Mouse (Mus musculus): Measurements from ENCODE around the gene Nrl. TPM values are rescaled to one million over a fixed set of nuclear protein-coding genes. Genes with fewer than 3 reads are reported as not detected.
A peak's percentile ranks its signal among the peaks of the same experiment; 100 is the strongest.

The Nrl gene
- polyA plus RNA-seq, 1 experiment from 2014 or later, result not detected

GRCm38 (mm10) chr14:55559799-55560201 is 35.0 kb upstream of the Nrl start, which contains the start of gene Dcaf11:
Gene Dcaf11, plus strand, starts transcription at chr14:55560006.
- no peaks in the 10 kb centered on the region for H3K9me3 ChIP-seq (ENCODE audit: control insufficient read depth, low read depth, low read length)
- peaks cover 20% of the 10 kb centered on the region for H3K4me1 ChIP-seq (ENCODE audit: control insufficient read depth, insufficient read depth, low read length)
- WGBS, result under 1% methylated on average over 27 of the region's 27 CpGs
- H3K4me2 ChIP-seq (replicated peaks; ENCODE audit: low read depth, low read length), result peak within 1 kb of the TSS; percentile 78
- H3K36me3 ChIP-seq (ENCODE audit: control insufficient read depth, insufficient read depth, low read length), result peaks cover 10% of the 10 kb centered on the region
- peak; percentile 80 for ATAC-seq (ENCODE audit: insufficient number of reproducible peaks, insufficient read depth, low FRiP score, low read depth)
- no peaks in the 10 kb centered on the region for H3K27me3 ChIP-seq (ENCODE audit: control insufficient read depth, insufficient read depth, low read length)
- peak within 1 kb of the TSS; percentile 70 for H3K4me3 ChIP-seq (ENCODE audit: low read depth, low read length)
- H3K27ac ChIP-seq (ENCODE audit: low read length), result peak within 1 kb of the TSS; percentile 99
- peak within 1 kb of the TSS; percentile 49 for H3K9ac ChIP-seq (replicated peaks; ENCODE audit: low read depth, low read length)

- peak overlapping the region; percentile 49; the same call in 1 of the 2 replicates for H3K9ac ChIP-seq (replicated peaks; ENCODE audit: low read depth, low read length)
- H3K4me3 ChIP-seq (ENCODE audit: low read depth, low read length), result peak overlapping the region; percentile 70
Observed at GRCm38 (mm10) chr14:55558740-55559448, 34.1 kb upstream of the Nrl start.

GRCm38 (mm10) chr14:55557587-55557986 is 32.8 kb upstream of the Nrl start:
- peak overlapping the region; percentile 52; the same call in 1 of the 2 replicates for H3K27ac ChIP-seq (ENCODE audit: low read length)
- H3K36me3 ChIP-seq (ENCODE audit: control insufficient read depth, insufficient read depth, low read length), result no peaks in the 10 kb centered on the region
- no peak overlapping the region for H3K9ac ChIP-seq (replicated peaks; ENCODE audit: low read depth, low read length)
- ATAC-seq (ENCODE audit: insufficient number of reproducible peaks, insufficient read depth, low FRiP score, low read depth), result no peak
- peaks cover 20% of the 10 kb centered on the region for H3K4me1 ChIP-seq (ENCODE audit: control insufficient read depth, insufficient read depth, low read length)
- H3K9me3 ChIP-seq (ENCODE audit: control insufficient read depth, low read depth, low read length), result no peaks in the 10 kb centered on the region
- no peak overlapping the region for H3K4me3 ChIP-seq (ENCODE audit: low read depth, low read length)
- WGBS, result 86% methylated on average over 3 of the region's 3 CpGs
- no peaks in the 10 kb centered on the region for H3K27me3 ChIP-seq (ENCODE audit: control insufficient read depth, insufficient read depth, low read length)
- H3K4me2 ChIP-seq (replicated peaks; ENCODE audit: low read depth, low read length), result no peak overlapping the region

More at GRCm38 (mm10) chr14:55558740-55559448, 34.1 kb upstream of the Nrl start:
- no peaks in the 10 kb centered on the region for H3K27me3 ChIP-seq (ENCODE audit: control insufficient read depth, insufficient read depth, low read length)
- H3K9me3 ChIP-seq (ENCODE audit: control insufficient read depth, low read depth, low read length), result no peaks in the 10 kb centered on the region
- H3K4me2 ChIP-seq (replicated peaks; ENCODE audit: low read depth, low read length), result peak overlapping the region; percentile 78
- no peak for ATAC-seq (ENCODE audit: insufficient number of reproducible peaks, insufficient read depth, low FRiP score, low read depth)
- peak overlapping the region; percentile 99 for H3K27ac ChIP-seq (ENCODE audit: low read length)
- peaks cover 4% of the 10 kb centered on the region for H3K36me3 ChIP-seq (ENCODE audit: control insufficient read depth, insufficient read depth, low read length)
- H3K4me1 ChIP-seq (ENCODE audit: control insufficient read depth, insufficient read depth, low read length), result peaks cover 20% of the 10 kb centered on the region
- WGBS, result 59% methylated on average over 6 of the region's 6 CpGs

- Histone ChIP-seq H3K4me1 (ENCODE audit: control insufficient read depth, insufficient read depth, low read length) (peaks cover 18% of the 10 kb centered on the region), H3K4me2 (replicated peaks; ENCODE audit: low read depth, low read length) (no peak overlapping the region), H3K27me3 (ENCODE audit: control insufficient read depth, insufficient read depth, low read length) (no peaks in the 10 kb centered on the region), H3K4me3 (ENCODE audit: low read depth, low read length) (no peak overlapping the region), H3K27ac (ENCODE audit: low read length) (peak overlapping the region; percentile 52; the same call in 1 of the 2 replicates), H3K9me3 (ENCODE audit: control insufficient read depth, low read depth, low read length) (no peaks in the 10 kb centered on the region), H3K36me3 (ENCODE audit: control insufficient read depth, insufficient read depth, low read length) (no peaks in the 10 kb centered on the region), H3K9ac (replicated peaks; ENCODE audit: low read depth, low read length) (no peak overlapping the region)
- WGBS, result 19% methylated on average over 5 of the region's 5 CpGs
- no peak for ATAC-seq (ENCODE audit: insufficient number of reproducible peaks, insufficient read depth, low FRiP score, low read depth)
Observed at GRCm38 (mm10) chr14:55557003-55557402, 32.2 kb upstream of the Nrl start.

- Histone ChIP-seq H3K27ac (ENCODE audit: low read length) (no peak overlapping the region), H3K27me3 (ENCODE audit: control insufficient read depth, insufficient read depth, low read length) (no peaks in the 10 kb centered on the region), H3K36me3 (ENCODE audit: control insufficient read depth, insufficient read depth, low read length) (no peaks in the 10 kb centered on the region), H3K4me1 (ENCODE audit: control insufficient read depth, insufficient read depth, low read length) (peaks cover 8% of the 10 kb centered on the region; the same call in 1 of the 2 replicates), H3K9ac (replicated peaks; ENCODE audit: low read depth, low read length) (no peak overlapping the region), H3K4me3 (ENCODE audit: low read depth, low read length) (no peak overlapping the region), H3K9me3 (ENCODE audit: control insufficient read depth, low read depth, low read length) (no peaks in the 10 kb centered on the region), H3K4me2 (replicated peaks; ENCODE audit: low read depth, low read length) (no peak overlapping the region)
- 81% methylated on average over 3 of the region's 3 CpGs for WGBS
- ATAC-seq (ENCODE audit: insufficient number of reproducible peaks, insufficient read depth, low FRiP score, low read depth), result no peak
Observed at GRCm38 (mm10) chr14:55555788-55556187, 31.0 kb upstream of the Nrl start.

- peaks cover 8% of the 10 kb centered on the region; the same call in 1 of the 2 replicates for H3K4me1 ChIP-seq (ENCODE audit: control insufficient read depth, insufficient read depth, low read length)
- ATAC-seq (ENCODE audit: insufficient number of reproducible peaks, insufficient read depth, low FRiP score, low read depth), result no peak
Observed at GRCm38 (mm10) chr14:55554635-55555034, 29.9 kb upstream of the Nrl start.

GRCm38 (mm10) chr14:55551794-55552193 is 27.0 kb upstream of the Nrl start:
- H3K9me3 ChIP-seq (ENCODE audit: control insufficient read depth, low read depth, low read length), result no peaks in the 10 kb centered on the region
- H3K9ac ChIP-seq (replicated peaks; ENCODE audit: low read depth, low read length), result no peak overlapping the region
- peaks cover 24% of the 10 kb centered on the region for H3K36me3 ChIP-seq (ENCODE audit: control insufficient read depth, insufficient read depth, low read length)
- ATAC-seq (ENCODE audit: insufficient number of reproducible peaks, insufficient read depth, low FRiP score, low read depth), result no peak
- H3K27ac ChIP-seq (ENCODE audit: low read length), result no peak overlapping the region
- H3K4me1 ChIP-seq (ENCODE audit: control insufficient read depth, insufficient read depth, low read length), result 0 out of 2 replicates have a peak, but pooled peaks cover 1% of the 10 kb centered on the region
- H3K27me3 ChIP-seq (ENCODE audit: control insufficient read depth, insufficient read depth, low read length), result no peaks in the 10 kb centered on the region
- H3K4me3 ChIP-seq (ENCODE audit: low read depth, low read length), result no peak overlapping the region
- 85% methylated on average over 8 of the region's 8 CpGs for WGBS
- H3K4me2 ChIP-seq (replicated peaks; ENCODE audit: low read depth, low read length), result no peak overlapping the region

More at GRCm38 (mm10) chr14:55554635-55555034, 29.9 kb upstream of the Nrl start:
- Histone ChIP-seq H3K36me3 (ENCODE audit: control insufficient read depth, insufficient read depth, low read length) (no peaks in the 10 kb centered on the region), H3K9me3 (ENCODE audit: control insufficient read depth, low read depth, low read length) (no peaks in the 10 kb centered on the region), H3K9ac (replicated peaks; ENCODE audit: low read depth, low read length) (no peak overlapping the region), H3K27ac (ENCODE audit: low read length) (no peak overlapping the region), H3K4me3 (ENCODE audit: low read depth, low read length) (no peak overlapping the region), H3K27me3 (ENCODE audit: control insufficient read depth, insufficient read depth, low read length) (no peaks in the 10 kb centered on the region), H3K4me2 (replicated peaks; ENCODE audit: low read depth, low read length) (no peak overlapping the region)

- no peak for ATAC-seq (ENCODE audit: insufficient number of reproducible peaks, insufficient read depth, low FRiP score, low read depth)
- H3K4me2 ChIP-seq (replicated peaks; ENCODE audit: low read depth, low read length), result no peak overlapping the region
- no peaks in the 10 kb centered on the region for H3K27me3 ChIP-seq (ENCODE audit: control insufficient read depth, insufficient read depth, low read length)
- no peak overlapping the region for H3K9ac ChIP-seq (replicated peaks; ENCODE audit: low read depth, low read length)
- H3K4me1 ChIP-seq (ENCODE audit: control insufficient read depth, insufficient read depth, low read length), result no peaks in the 10 kb centered on the region
- WGBS, result 69% methylated on average over 5 of the region's 5 CpGs
- H3K36me3 ChIP-seq (ENCODE audit: control insufficient read depth, insufficient read depth, low read length), result peaks cover 29% of the 10 kb centered on the region
- H3K27ac ChIP-seq (ENCODE audit: low read length), result no peak overlapping the region
- no peaks in the 10 kb centered on the region for H3K9me3 ChIP-seq (ENCODE audit: control insufficient read depth, low read depth, low read length)
- H3K4me3 ChIP-seq (ENCODE audit: low read depth, low read length), result no peak overlapping the region
Observed at GRCm38 (mm10) chr14:55551347-55551746, 26.6 kb upstream of the Nrl start.
